Mouse (Mus musculus): Measurements from ENCODE around the gene Styk1. TPM values are rescaled to one million over a fixed set of nuclear protein-coding genes. Genes with fewer than 3 reads are reported as not detected.

Gene Styk1
- polyA plus RNA-seq, 1 experiment from 2014 or later: 0.91 TPM

DNA sequence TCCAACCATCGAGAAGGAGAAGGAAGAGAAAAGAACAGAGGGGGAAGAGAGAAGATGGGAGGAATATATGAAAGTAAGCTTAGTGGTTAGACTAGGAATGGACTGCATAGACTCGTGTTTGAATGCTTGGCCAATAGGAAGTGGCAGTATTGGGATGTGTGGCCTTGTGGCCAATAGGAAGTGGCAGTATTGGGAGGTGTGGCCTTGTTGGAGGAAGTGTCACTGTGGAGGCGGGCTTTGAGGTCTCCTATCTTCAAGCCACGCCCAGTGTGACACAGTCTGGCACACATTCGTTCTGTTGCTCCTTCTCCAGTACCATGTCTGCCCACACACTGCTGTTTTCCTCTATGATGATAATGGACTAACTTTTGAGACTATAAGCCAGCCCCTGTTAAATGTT is 7.3 kb upstream of the Styk1 start:
- no peaks in the 10 kb centered on the region for H3K36me3 ChIP-seq (ENCODE audit: control insufficient read depth, insufficient read depth, low read length)
- 71% methylated on average over 5 of the region's 5 CpGs for WGBS
- no peak overlapping the region for H3K4me3 ChIP-seq (ENCODE audit: low read depth, low read length)
- H3K9ac ChIP-seq (ENCODE audit: low read length): no peak overlapping the region
- H3K27ac ChIP-seq (ENCODE audit: low read depth, low read length): no peak overlapping the region
- H3K4me1 ChIP-seq (replicated peaks; ENCODE audit: control insufficient read depth, insufficient read depth, low read length): no peaks in the 10 kb centered on the region
- ATAC-seq (replicated peaks; ENCODE audit: low FRiP score): peak; percentile 68
- DNase-seq (ENCODE audit: low spot score): no peak
- no peaks in the 10 kb centered on the region for H3K9me3 ChIP-seq (ENCODE audit: control insufficient read depth, low read length)
- H3K4me2 ChIP-seq (ENCODE audit: low read depth, low read length, severe bottlenecking): no peak overlapping the region
- no peaks in the 10 kb centered on the region for H3K27me3 ChIP-seq (ENCODE audit: control insufficient read depth, insufficient read depth, low read length)

GRCm38 (mm10) chr6:131359543-131359942 is 6.1 kb upstream of the Styk1 start:
- H3K9ac ChIP-seq (ENCODE audit: low read length): no peak overlapping the region
- H3K9me3 ChIP-seq (ENCODE audit: control insufficient read depth, low read length): no peaks in the 10 kb centered on the region
- ATAC-seq (replicated peaks; ENCODE audit: low FRiP score): no peak
- H3K4me2 ChIP-seq (ENCODE audit: low read depth, low read length, severe bottlenecking): no peak overlapping the region
- H3K4me3 ChIP-seq (ENCODE audit: low read depth, low read length): no peak overlapping the region
- WGBS: 87% methylated on average over 2 of the region's 2 CpGs
- H3K4me1 ChIP-seq (replicated peaks; ENCODE audit: control insufficient read depth, insufficient read depth, low read length): no peaks in the 10 kb centered on the region
- no peak overlapping the region for H3K27ac ChIP-seq (ENCODE audit: low read depth, low read length)
- DNase-seq (ENCODE audit: low spot score): no peak
- H3K36me3 ChIP-seq (ENCODE audit: control insufficient read depth, insufficient read depth, low read length): no peaks in the 10 kb centered on the region
- H3K27me3 ChIP-seq (ENCODE audit: control insufficient read depth, insufficient read depth, low read length): no peaks in the 10 kb centered on the region

GRCm38 (mm10) chr6:131354913-131355312 is 1.5 kb upstream of the Styk1 start:
- DNase-seq (ENCODE audit: low spot score) (no peak), ATAC-seq (replicated peaks; ENCODE audit: low FRiP score) (no peak)
- H3K27me3 ChIP-seq (ENCODE audit: control insufficient read depth, insufficient read depth, low read length): no peaks in the 10 kb centered on the region
- no peak overlapping the region for H3K27ac ChIP-seq (ENCODE audit: low read depth, low read length)
- H3K36me3 ChIP-seq (ENCODE audit: control insufficient read depth, insufficient read depth, low read length): no peaks in the 10 kb centered on the region
- H3K4me3 ChIP-seq (ENCODE audit: low read depth, low read length): no peak overlapping the region
- H3K9ac ChIP-seq (ENCODE audit: low read length): no peak overlapping the region
- H3K4me1 ChIP-seq (replicated peaks; ENCODE audit: control insufficient read depth, insufficient read depth, low read length): no peaks in the 10 kb centered on the region
- no peak overlapping the region for H3K4me2 ChIP-seq (ENCODE audit: low read depth, low read length, severe bottlenecking)
- 70% methylated on average over 4 of the region's 4 CpGs for WGBS
- no peaks in the 10 kb centered on the region for H3K9me3 ChIP-seq (ENCODE audit: control insufficient read depth, low read length)

DNA sequence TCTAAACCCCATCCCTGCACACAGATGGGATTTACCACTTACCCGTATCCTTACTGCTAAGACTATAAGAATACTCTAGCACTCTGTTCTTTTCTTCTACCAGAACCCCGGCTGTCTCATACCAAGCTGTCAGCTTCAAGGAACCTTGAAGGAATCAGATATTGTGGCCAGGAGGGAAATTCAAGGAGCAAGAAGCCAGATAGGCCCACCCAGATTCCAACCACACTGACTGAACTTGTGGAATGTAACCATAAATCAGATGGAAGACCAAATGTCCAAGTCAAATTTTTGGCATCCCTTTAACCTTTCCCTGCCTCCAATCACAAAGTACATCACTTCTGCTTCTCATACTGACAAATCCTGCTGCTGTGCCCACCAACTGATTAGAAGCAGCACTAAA is 6.4 kb downstream of the Styk1 start:
- no peak for DNase-seq (ENCODE audit: low spot score)
- no peaks in the 10 kb centered on the region for H3K36me3 ChIP-seq (ENCODE audit: control insufficient read depth, insufficient read depth, low read length)
- no peaks in the 10 kb centered on the region for H3K27me3 ChIP-seq (ENCODE audit: control insufficient read depth, insufficient read depth, low read length)
- no peak for ATAC-seq (replicated peaks; ENCODE audit: low FRiP score)
- no peak overlapping the region for H3K4me2 ChIP-seq (ENCODE audit: low read depth, low read length, severe bottlenecking)
- 83% methylated on average over 2 of the region's 2 CpGs for WGBS
- H3K4me3 ChIP-seq (ENCODE audit: low read depth, low read length): no peak overlapping the region
- no peak overlapping the region for H3K27ac ChIP-seq (ENCODE audit: low read depth, low read length)
- no peaks in the 10 kb centered on the region for H3K4me1 ChIP-seq (replicated peaks; ENCODE audit: control insufficient read depth, insufficient read depth, low read length)
- H3K9me3 ChIP-seq (ENCODE audit: control insufficient read depth, low read length): no peaks in the 10 kb centered on the region
- H3K9ac ChIP-seq (ENCODE audit: low read length): no peak overlapping the region

- Histone ChIP-seq H3K36me3 (ENCODE audit: control insufficient read depth, insufficient read depth, low read length) (no peaks in the 10 kb centered on the region), H3K27me3 (ENCODE audit: control insufficient read depth, insufficient read depth, low read length) (no peaks in the 10 kb centered on the region), H3K4me1 (replicated peaks; ENCODE audit: control insufficient read depth, insufficient read depth, low read length) (no peaks in the 10 kb centered on the region), H3K4me3 (ENCODE audit: low read depth, low read length) (no peak overlapping the region), H3K9me3 (ENCODE audit: control insufficient read depth, low read length) (no peaks in the 10 kb centered on the region), H3K27ac (ENCODE audit: low read depth, low read length) (no peak overlapping the region), H3K9ac (ENCODE audit: low read length) (no peak overlapping the region), H3K4me2 (ENCODE audit: low read depth, low read length, severe bottlenecking) (no peak overlapping the region)
- DNase-seq (ENCODE audit: low spot score): no peak
- ATAC-seq (replicated peaks; ENCODE audit: low FRiP score): no peak
- WGBS: 82% methylated on average over 7 of the region's 7 CpGs
Observed at GRCm38 (mm10) chr6:131344346-131344745, 9.1 kb downstream of the Styk1 start.

GRCm38 (mm10) chr6:131340082-131340481 is 13.3 kb downstream of the Styk1 start:
- DNase-seq (ENCODE audit: low spot score): no peak
- WGBS: 78% methylated on average over 3 of the region's 3 CpGs
- Histone ChIP-seq H3K4me3 (ENCODE audit: low read depth, low read length) (no peak overlapping the region), H3K4me1 (replicated peaks; ENCODE audit: control insufficient read depth, insufficient read depth, low read length) (no peaks in the 10 kb centered on the region), H3K9me3 (ENCODE audit: control insufficient read depth, low read length) (no peaks in the 10 kb centered on the region), H3K36me3 (ENCODE audit: control insufficient read depth, insufficient read depth, low read length) (no peaks in the 10 kb centered on the region), H3K27ac (ENCODE audit: low read depth, low read length) (no peak overlapping the region), H3K9ac (ENCODE audit: low read length) (no peak overlapping the region), H3K27me3 (ENCODE audit: control insufficient read depth, insufficient read depth, low read length) (no peaks in the 10 kb centered on the region), H3K4me2 (ENCODE audit: low read depth, low read length, severe bottlenecking) (no peak overlapping the region)
- ATAC-seq (replicated peaks; ENCODE audit: low FRiP score): no peak

DNA sequence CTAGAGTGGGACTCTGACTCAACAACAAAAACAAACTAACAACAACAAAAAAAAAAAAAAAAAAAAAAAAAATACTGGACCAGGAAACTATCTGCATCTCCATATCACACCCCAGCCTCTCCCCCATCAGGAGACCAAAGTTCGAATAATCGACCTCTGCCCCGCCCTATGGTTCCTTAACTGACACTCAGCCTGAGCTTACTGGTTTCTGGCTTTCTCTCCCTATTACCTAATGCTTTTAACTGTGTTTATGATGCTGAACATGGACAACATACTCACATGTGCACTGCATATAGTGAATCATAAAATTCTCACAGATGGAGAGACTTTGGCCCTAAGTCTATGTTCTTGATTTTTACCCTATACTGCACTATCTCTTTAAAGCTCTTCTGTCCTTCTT is 14.1 kb downstream of the Styk1 start:
- Histone ChIP-seq H3K9me3 (ENCODE audit: control insufficient read depth, low read length) (no peaks in the 10 kb centered on the region), H3K4me2 (ENCODE audit: low read depth, low read length, severe bottlenecking) (no peak overlapping the region), H3K9ac (ENCODE audit: low read length) (no peak overlapping the region), H3K27ac (ENCODE audit: low read depth, low read length) (no peak overlapping the region), H3K4me1 (replicated peaks; ENCODE audit: control insufficient read depth, insufficient read depth, low read length) (no peaks in the 10 kb centered on the region), H3K4me3 (ENCODE audit: low read depth, low read length) (no peak overlapping the region), H3K27me3 (ENCODE audit: control insufficient read depth, insufficient read depth, low read length) (no peaks in the 10 kb centered on the region), H3K36me3 (ENCODE audit: control insufficient read depth, insufficient read depth, low read length) (no peaks in the 10 kb centered on the region)
- no peak for DNase-seq (ENCODE audit: low spot score)
- no peak for ATAC-seq (replicated peaks; ENCODE audit: low FRiP score)
- WGBS: 84% methylated on average over 3 of the region's 3 CpGs

GRCm38 (mm10) chr6:131338787-131339186 is 14.6 kb downstream of the Styk1 start:
- DNase-seq (ENCODE audit: low spot score) (no peak), ATAC-seq (replicated peaks; ENCODE audit: low FRiP score) (no peak)
- H3K4me1 ChIP-seq (replicated peaks; ENCODE audit: control insufficient read depth, insufficient read depth, low read length): no peaks in the 10 kb centered on the region
- no peak overlapping the region for H3K4me2 ChIP-seq (ENCODE audit: low read depth, low read length, severe bottlenecking)
- H3K9me3 ChIP-seq (ENCODE audit: control insufficient read depth, low read length): no peaks in the 10 kb centered on the region
- H3K27ac ChIP-seq (ENCODE audit: low read depth, low read length): no peak overlapping the region
- no peaks in the 10 kb centered on the region for H3K36me3 ChIP-seq (ENCODE audit: control insufficient read depth, insufficient read depth, low read length)
- H3K9ac ChIP-seq (ENCODE audit: low read length): no peak overlapping the region
- WGBS: 86% methylated on average over 1 of the region's 1 CpGs
- no peaks in the 10 kb centered on the region for H3K27me3 ChIP-seq (ENCODE audit: control insufficient read depth, insufficient read depth, low read length)
- H3K4me3 ChIP-seq (ENCODE audit: low read depth, low read length): no peak overlapping the region

GRCm38 (mm10) chr6:131327076-131327475 is 26.3 kb downstream of the Styk1 start:
- H3K27me3 ChIP-seq (ENCODE audit: control insufficient read depth, insufficient read depth, low read length): no peaks in the 10 kb centered on the region
- DNase-seq (ENCODE audit: low spot score): no peak
- H3K9ac ChIP-seq (ENCODE audit: low read length): no peak overlapping the region
- no peak overlapping the region for H3K27ac ChIP-seq (ENCODE audit: low read depth, low read length)
- no peak for ATAC-seq (replicated peaks; ENCODE audit: low FRiP score)
- no peak overlapping the region for H3K4me2 ChIP-seq (ENCODE audit: low read depth, low read length, severe bottlenecking)
- no peaks in the 10 kb centered on the region for H3K9me3 ChIP-seq (ENCODE audit: control insufficient read depth, low read length)
- no peaks in the 10 kb centered on the region for H3K4me1 ChIP-seq (replicated peaks; ENCODE audit: control insufficient read depth, insufficient read depth, low read length)
- WGBS: 88% methylated on average over 2 of the region's 2 CpGs
- no peak overlapping the region for H3K4me3 ChIP-seq (ENCODE audit: low read depth, low read length)
- H3K36me3 ChIP-seq (ENCODE audit: control insufficient read depth, insufficient read depth, low read length): no peaks in the 10 kb centered on the region

All from forebrain, embryonic 11.5 days (tissue).